Mouse (Mus musculus) megakaryocyte, embryonic 14.5 days (primary cell): Measurements from ENCODE around the gene Olfr157. TPM values are rescaled to one million over a fixed set of nuclear protein-coding genes. Genes with fewer than 3 reads are reported as not detected.

Experiments
- H3K27me3 ChIP-seq: replicated peaks from 2 replicates; pipeline ENCODE3; 2012; ENCODE audit warnings: inconsistent platforms
- H3K36me3 ChIP-seq: replicated peaks from 2 replicates; pipeline ENCODE3; 2012; ENCODE audit warnings: low read length, inconsistent platforms, mixed read lengths
- H3K4me1 ChIP-seq: 2 replicates; pipeline ENCODE4 v1.6.1; 2012; ENCODE audit warnings: inconsistent platforms
- H3K4me3 ChIP-seq: replicated peaks from 2 replicates; pipeline ENCODE3; 2012; ENCODE audit warnings: moderate library complexity, mild to moderate bottlenecking, inconsistent platforms
- H3K9me3 ChIP-seq: 2 replicates; pipeline ENCODE4 v1.6.1; 2012; ENCODE audit warnings: inconsistent platforms
- FLI1 ChIP-seq: IDR thresholded peaks from 2 replicates; pipeline ENCODE4 v1.6.1; 2012; ENCODE audit warnings: low read length, inconsistent platforms, mixed read lengths
- GATA1 ChIP-seq: IDR thresholded peaks from 3 replicates; pipeline ENCODE4 v1.6.1; 2012; ENCODE audit warnings: mixed read lengths, low read length, inconsistent platforms, borderline replicate concordance
- polyA plus RNA-seq: library from polyadenylated mRNA; stranded (reverse); fragments of >175 nt; gene quantifications from 2 replicates; pipeline ENCODE4 v1.2.3, GENCODE M21; 2012; ENCODE audit warnings: low replicate concordance; ENCODE audit not compliant: insufficient read depth

Gene Olfr157
- polyA plus RNA-seq, 1 experiment, result 0.13 TPM

DNA sequence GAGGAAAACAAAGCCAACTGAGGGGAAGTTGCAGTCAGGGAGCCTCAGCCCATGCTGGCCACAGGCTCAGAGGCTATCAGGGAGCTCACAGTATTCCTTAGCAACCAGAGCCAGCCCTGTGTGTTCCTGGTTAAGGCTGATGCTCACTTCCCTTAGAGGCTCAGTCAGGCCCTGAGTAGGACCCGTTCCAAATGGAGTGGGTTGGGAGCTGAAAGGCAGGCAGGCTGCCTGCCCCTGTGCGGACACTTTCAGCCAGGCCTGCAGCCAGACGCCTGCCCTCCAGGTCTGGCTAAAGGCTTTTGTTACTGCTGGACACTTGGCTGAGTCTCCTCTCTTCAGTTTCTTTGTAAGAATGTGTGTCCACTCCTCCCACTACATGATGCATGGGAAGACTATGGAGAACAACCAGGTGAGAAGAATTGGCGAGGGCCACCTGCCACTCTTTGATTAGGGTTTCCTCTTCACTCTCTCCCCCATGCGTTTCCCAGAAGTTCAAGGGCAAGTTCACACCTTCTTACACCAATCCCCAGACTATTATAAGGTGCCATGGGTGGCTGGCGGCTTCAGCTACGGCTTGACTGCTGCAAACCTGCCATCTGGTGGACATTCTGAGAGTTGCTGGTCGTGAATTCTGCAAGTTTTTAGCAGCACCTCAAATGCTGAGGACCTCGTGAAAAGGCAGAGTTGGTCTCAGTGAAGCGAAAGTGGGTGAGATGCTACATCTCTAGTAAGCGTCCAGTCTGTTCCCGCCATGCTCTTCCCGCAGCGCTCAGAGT, 20.9 kb upstream of the Olfr157 start:
- peaks cover 4% of the 10 kb centered on the region for H3K9me3 ChIP-seq
- no peaks in the 10 kb centered on the region for H3K36me3 ChIP-seq
- peaks cover 12% of the 10 kb centered on the region for H3K4me1 ChIP-seq
- peaks cover 9% of the 10 kb centered on the region for H3K27me3 ChIP-seq
- no peak overlapping the region for H3K4me3 ChIP-seq
- TF ChIP-seq FLI1, result no peak
- TF ChIP-seq GATA1, result no peak

- Histone ChIP-seq H3K4me1 (peaks cover 12% of the 10 kb centered on the region), H3K27me3 (peaks cover 9% of the 10 kb centered on the region), H3K36me3 (no peaks in the 10 kb centered on the region), H3K9me3 (peaks cover 4% of the 10 kb centered on the region), H3K4me3 (no peak overlapping the region)
- TF ChIP-seq GATA1 (no peak), FLI1 (no peak)
These were observed 19.9 kb upstream of the Olfr157 start for GRCm38 (mm10) chr4:43859886-43860285.

DNA sequence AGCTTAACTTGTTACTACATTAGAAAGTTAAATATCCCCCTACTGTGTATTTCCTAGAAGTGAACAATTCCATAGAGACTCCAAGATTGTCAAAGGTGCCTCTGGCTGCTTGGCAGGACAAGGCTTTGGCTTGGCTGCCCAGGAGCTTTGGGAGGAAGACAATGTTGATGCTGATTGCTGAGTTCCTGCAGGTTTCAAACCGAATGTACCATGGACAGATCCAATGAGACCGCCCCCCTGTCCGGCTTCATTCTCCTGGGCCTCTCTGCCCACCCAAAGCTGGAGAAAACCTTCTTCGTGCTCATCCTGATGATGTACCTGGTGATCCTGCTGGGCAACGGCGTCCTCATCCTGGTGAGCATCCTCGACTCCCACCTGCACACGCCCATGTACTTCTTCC, 14.1 kb upstream of the Olfr157 start:
- no peak for TF ChIP-seq FLI1
- TF ChIP-seq GATA1, result no peak
- Histone ChIP-seq H3K9me3 (peaks cover 7% of the 10 kb centered on the region), H3K4me3 (no peak overlapping the region), H3K4me1 (no peaks in the 10 kb centered on the region), H3K27me3 (peaks cover 21% of the 10 kb centered on the region), H3K36me3 (no peaks in the 10 kb centered on the region)

DNA sequence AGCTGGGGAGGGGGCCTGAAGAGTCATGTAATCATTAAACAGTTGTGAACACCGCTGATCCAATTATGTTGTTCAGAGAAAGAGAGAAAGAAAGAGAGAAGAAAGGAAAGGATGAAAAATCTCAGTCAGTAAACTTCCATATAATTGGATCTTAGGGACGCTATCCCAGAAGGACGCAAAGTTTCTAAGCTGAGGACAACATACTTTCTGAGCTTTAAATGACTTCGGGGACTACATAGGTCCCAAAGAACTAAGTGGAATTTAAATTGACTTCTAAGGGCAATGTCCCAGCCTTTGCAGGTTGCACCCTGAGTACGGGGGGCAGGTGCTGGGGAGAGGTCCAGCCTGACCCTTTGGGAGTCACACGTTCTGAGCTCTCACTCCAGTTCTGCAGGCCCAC, 11.3 kb upstream of the Olfr157 start, which contains the start of gene Olfr155:
TSS of gene Olfr155 (plus strand) at position 301 of the 400 bp plus-strand sequence.
- H3K4me1 ChIP-seq, result no peaks in the 10 kb centered on the region
- H3K36me3 ChIP-seq, result no peaks in the 10 kb centered on the region
- TF ChIP-seq FLI1 (no peak), GATA1 (no peak)
- H3K27me3 ChIP-seq, result peaks cover 24% of the 10 kb centered on the region
- peaks cover 7% of the 10 kb centered on the region for H3K9me3 ChIP-seq
- H3K4me3 ChIP-seq, result no peak within 1 kb of the TSS

GRCm38 (mm10) chr4:43838326-43838725, 1.7 kb downstream of the Olfr157 start:
- Histone ChIP-seq H3K4me1 (peaks cover 4% of the 10 kb centered on the region; the same call in 1 of the 2 replicates), H3K4me3 (no peak overlapping the region), H3K36me3 (no peaks in the 10 kb centered on the region), H3K27me3 (peaks cover 18% of the 10 kb centered on the region), H3K9me3 (peaks cover 11% of the 10 kb centered on the region)
- TF ChIP-seq FLI1, result no peak
- TF ChIP-seq GATA1, result no peak

- TF ChIP-seq FLI1 (no peak), GATA1 (no peak)
These were observed 5.3 kb downstream of the Olfr157 start for GRCm38 (mm10) chr4:43834749-43835148.

GRCm38 (mm10) chr4:43833752-43834151, 6.2 kb downstream of the Olfr157 start:
- H3K36me3 ChIP-seq, result no peaks in the 10 kb centered on the region
- peaks cover 4% of the 10 kb centered on the region; the same call in 1 of the 2 replicates for H3K4me1 ChIP-seq
- no peak for TF ChIP-seq GATA1
- H3K27me3 ChIP-seq, result peaks cover 16% of the 10 kb centered on the region
- H3K4me3 ChIP-seq, result no peak overlapping the region
- H3K9me3 ChIP-seq, result no peaks in the 10 kb centered on the region

More at GRCm38 (mm10) chr4:43834749-43835148, 5.3 kb downstream of the Olfr157 start:
- H3K4me1 ChIP-seq, result peaks cover 4% of the 10 kb centered on the region; the same call in 1 of the 2 replicates
- H3K4me3 ChIP-seq, result no peak overlapping the region
- H3K36me3 ChIP-seq, result no peaks in the 10 kb centered on the region
- no peaks in the 10 kb centered on the region for H3K9me3 ChIP-seq
- peaks cover 21% of the 10 kb centered on the region for H3K27me3 ChIP-seq

GRCm38 (mm10) chr4:43832031-43832430, 8.0 kb downstream of the Olfr157 start:
- Histone ChIP-seq H3K36me3 (no peaks in the 10 kb centered on the region), H3K27me3 (peaks cover 17% of the 10 kb centered on the region), H3K4me1 (peaks cover 4% of the 10 kb centered on the region; the same call in 1 of the 2 replicates), H3K4me3 (no peak overlapping the region), H3K9me3 (no peaks in the 10 kb centered on the region)
- no peak for TF ChIP-seq FLI1
- no peak for TF ChIP-seq GATA1

DNA sequence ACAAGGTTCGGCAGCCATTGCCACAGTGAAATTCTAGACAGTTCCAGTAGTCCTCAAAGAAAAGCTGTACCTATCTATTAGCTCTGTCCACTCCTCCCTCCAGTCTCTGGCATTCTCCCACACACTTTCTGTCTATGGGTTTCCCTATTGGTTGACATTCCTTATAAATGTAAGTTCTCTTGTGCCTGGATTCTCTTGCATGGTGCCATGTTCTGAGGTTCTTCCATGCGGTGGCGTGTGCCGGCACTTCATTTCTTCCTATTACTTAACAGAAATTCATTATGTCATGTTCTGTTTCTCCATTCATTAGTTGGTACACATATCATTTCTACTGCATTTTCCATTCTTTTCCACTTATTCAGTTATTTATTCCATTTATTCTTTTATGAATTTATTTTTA, 11.2 kb downstream of the Olfr157 start:
- peaks cover 13% of the 10 kb centered on the region for H3K27me3 ChIP-seq
- TF ChIP-seq GATA1 (no peak), FLI1 (no peak)
- no peaks in the 10 kb centered on the region for H3K36me3 ChIP-seq
- no peak overlapping the region for H3K4me3 ChIP-seq
- no peaks in the 10 kb centered on the region for H3K9me3 ChIP-seq
- no peaks in the 10 kb centered on the region for H3K4me1 ChIP-seq

DNA sequence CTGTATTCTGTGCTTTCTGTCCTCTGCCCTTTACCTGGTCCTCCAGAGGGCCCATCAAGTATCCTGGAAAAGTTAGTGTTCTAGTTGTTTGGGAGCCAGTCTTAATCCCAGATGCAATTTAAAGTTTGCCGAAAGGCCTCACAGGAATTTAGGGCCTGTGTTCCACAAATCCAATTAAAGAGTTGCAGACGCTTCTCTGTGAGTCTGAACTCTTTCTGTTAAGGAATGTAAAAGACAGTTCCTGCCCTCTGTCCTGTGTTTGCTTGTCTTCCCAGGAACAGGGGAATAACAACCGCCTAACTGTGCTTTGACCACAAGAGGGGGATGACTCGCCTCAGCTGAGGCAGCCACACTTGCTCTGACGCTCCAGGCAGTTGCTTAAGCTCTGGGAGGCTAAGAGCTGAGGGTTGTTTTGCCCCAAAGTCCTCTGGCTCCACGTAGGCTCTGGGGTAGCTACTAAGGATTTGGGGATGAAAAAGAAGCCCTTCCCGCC, 16.1 kb downstream of the Olfr157 start, which contains the start of gene Olfr156:
TSS of gene Olfr156 (minus strand) at position 51 of the 493 bp plus-strand sequence.
- H3K4me3 ChIP-seq, result no peak within 1 kb of the TSS
- TF ChIP-seq GATA1 (no peak), FLI1 (no peak)
- H3K36me3 ChIP-seq, result no peaks in the 10 kb centered on the region
- H3K4me1 ChIP-seq, result no peaks in the 10 kb centered on the region
- H3K27me3 ChIP-seq, result peaks cover 15% of the 10 kb centered on the region
- no peaks in the 10 kb centered on the region for H3K9me3 ChIP-seq
